Mouse (Mus musculus): ENCODE results near the gene Babam2. TPM values are rescaled to one million over a fixed set of nuclear protein-coding genes. Genes with fewer than 3 reads are reported as not detected.

Gene Babam2
- total and polyA plus RNA-seq, 2 experiments from 2014 or later: 39.1 to 51.3 TPM

DNA sequence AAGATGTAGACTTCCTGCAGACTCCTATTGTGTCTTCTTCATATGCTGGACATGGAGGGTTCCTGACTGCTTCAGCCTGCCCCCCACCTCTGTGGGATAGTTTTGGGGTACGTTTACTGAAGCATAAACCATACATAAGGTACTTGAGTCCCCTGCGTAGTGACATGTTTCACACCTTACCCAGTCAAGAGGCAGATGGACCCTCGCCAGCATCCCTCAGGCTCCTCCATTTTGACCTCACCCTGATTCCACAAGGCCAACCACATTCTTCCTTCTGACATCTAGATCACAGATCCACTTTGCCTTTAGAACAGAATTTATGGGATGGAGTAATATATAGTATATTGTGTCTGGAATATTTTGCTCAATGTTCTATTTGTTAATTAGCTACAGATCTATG is 429.7 kb downstream of the Babam2 start:
- DNase-seq (ENCODE audit: low spot score) (no peak), ATAC-seq (ENCODE audit: insufficient read depth, low read depth) (no peak)
- Histone ChIP-seq H3K4me3 (ENCODE audit: low read depth, low read length) (no peak overlapping the region), H3K9ac (replicated peaks; ENCODE audit: low read depth, low read length) (no peak overlapping the region), H3K4me1 (ENCODE audit: control insufficient read depth, insufficient read depth) (no peaks in the 10 kb centered on the region), H3K9me3 (replicated peaks; ENCODE audit: control insufficient read depth, low read length) (no peaks in the 10 kb centered on the region), H3K36me3 (replicated peaks; ENCODE audit: control insufficient read depth, insufficient read depth, low read length) (no peaks in the 10 kb centered on the region), H3K27ac (ENCODE audit: low read depth) (no peak overlapping the region), H3K27me3 (ENCODE audit: control insufficient read depth, insufficient read depth, low read length) (no peaks in the 10 kb centered on the region), H3K4me2 (ENCODE audit: low read depth, low read length) (no peak overlapping the region)
- TF ChIP-seq EP300 (IDR thresholded peaks at IDR 0.05; ENCODE audit: low read depth) (no peak), CTCF (IDR thresholded peaks at IDR 0.05; ENCODE audit: low read depth) (no peak)
- 80% methylated on average over 3 of the region's 3 CpGs for WGBS

DNA sequence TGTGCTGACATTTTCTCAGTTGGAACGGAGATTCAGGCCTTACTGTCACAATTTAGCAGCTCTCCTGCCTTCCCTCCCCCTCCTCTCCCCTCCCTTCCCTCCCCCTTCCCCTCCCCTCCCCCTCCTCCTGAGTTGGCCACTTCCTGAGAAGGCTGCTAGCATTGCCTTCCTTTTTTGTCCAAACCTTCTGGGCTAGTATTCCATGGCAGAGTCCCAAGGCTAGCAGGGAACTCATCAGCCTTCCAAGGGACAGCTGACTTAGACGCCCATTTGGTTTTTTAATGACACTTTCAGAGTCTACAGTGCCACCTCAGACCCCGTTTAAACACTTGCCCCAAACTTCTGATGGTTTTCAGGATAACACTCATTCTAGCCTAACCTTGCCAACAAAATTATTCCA is 430.4 kb downstream of the Babam2 start:
- DNase-seq (ENCODE audit: low spot score): no peak
- WGBS: 55% methylated on average over 3 of the region's 3 CpGs
- H3K4me1 ChIP-seq (ENCODE audit: control insufficient read depth, insufficient read depth): no peaks in the 10 kb centered on the region
- no peaks in the 10 kb centered on the region for H3K27me3 ChIP-seq (ENCODE audit: control insufficient read depth, insufficient read depth, low read length)
- H3K9ac ChIP-seq (replicated peaks; ENCODE audit: low read depth, low read length): no peak overlapping the region
- no peak for ATAC-seq (ENCODE audit: insufficient read depth, low read depth)
- no peak overlapping the region for H3K4me3 ChIP-seq (ENCODE audit: low read depth, low read length)
- H3K9me3 ChIP-seq (replicated peaks; ENCODE audit: control insufficient read depth, low read length): no peaks in the 10 kb centered on the region
- no peak overlapping the region for H3K27ac ChIP-seq (ENCODE audit: low read depth)
- H3K36me3 ChIP-seq (replicated peaks; ENCODE audit: control insufficient read depth, insufficient read depth, low read length): no peaks in the 10 kb centered on the region
- no peak overlapping the region for H3K4me2 ChIP-seq (ENCODE audit: low read depth, low read length)
- TF ChIP-seq EP300 (IDR thresholded peaks at IDR 0.05; ENCODE audit: low read depth) (no peak), CTCF (IDR thresholded peaks at IDR 0.05; ENCODE audit: low read depth) (no peak)

DNA sequence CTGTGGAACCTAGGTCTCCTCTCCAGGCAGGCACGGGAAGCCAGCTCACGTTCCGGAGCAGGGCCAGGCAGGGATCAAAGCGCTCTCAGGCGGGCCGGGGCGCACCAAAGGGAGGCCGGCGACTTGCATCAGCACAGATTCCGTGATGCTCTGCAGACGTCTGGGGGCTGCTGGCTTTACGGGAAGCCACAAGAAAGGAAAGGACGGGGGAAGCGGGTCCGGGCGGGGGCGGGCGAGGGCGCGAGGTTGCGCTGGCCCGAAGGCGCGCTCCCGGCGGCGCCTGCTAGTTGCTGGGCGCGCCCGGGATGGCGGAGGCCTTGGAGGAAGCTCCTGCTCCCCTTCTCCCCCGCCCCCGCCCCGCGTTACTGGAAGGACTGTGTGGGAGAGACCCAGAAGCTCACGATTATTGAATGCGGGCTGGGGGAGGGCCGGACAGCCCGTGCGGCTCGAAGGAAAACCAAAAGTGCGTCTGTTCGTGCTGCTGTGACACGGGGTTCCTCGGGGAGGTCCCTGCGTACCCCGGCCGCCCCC is 435.6 kb downstream of the Babam2 start:
- Histone ChIP-seq H3K36me3 (replicated peaks; ENCODE audit: control insufficient read depth, insufficient read depth, low read length) (no peaks in the 10 kb centered on the region), H3K27me3 (ENCODE audit: control insufficient read depth, insufficient read depth, low read length) (no peaks in the 10 kb centered on the region), H3K4me1 (ENCODE audit: control insufficient read depth, insufficient read depth) (0 out of 2 replicates have a peak, but pooled peaks cover 4% of the 10 kb centered on the region), H3K27ac (ENCODE audit: low read depth) (peak overlapping the region; percentile 98), H3K4me2 (ENCODE audit: low read depth, low read length) (peak overlapping the region; percentile 85), H3K9ac (replicated peaks; ENCODE audit: low read depth, low read length) (peak overlapping the region; percentile 75), H3K4me3 (ENCODE audit: low read depth, low read length) (peak overlapping the region; percentile 89), H3K9me3 (replicated peaks; ENCODE audit: control insufficient read depth, low read length) (no peaks in the 10 kb centered on the region)
- ATAC-seq (ENCODE audit: insufficient read depth, low read depth) (peak; percentile 9; the same call in 1 of the 2 replicates), DNase-seq (ENCODE audit: low spot score) (peak; percentile 71)
- under 1% methylated on average over 43 of the region's 48 CpGs for WGBS
- TF ChIP-seq CTCF (IDR thresholded peaks at IDR 0.05; ENCODE audit: low read depth): no peak
- TF ChIP-seq EP300 (IDR thresholded peaks at IDR 0.05; ENCODE audit: low read depth): 0 out of 2 replicates have a peak, but pooled peaks have one; percentile 23

DNA sequence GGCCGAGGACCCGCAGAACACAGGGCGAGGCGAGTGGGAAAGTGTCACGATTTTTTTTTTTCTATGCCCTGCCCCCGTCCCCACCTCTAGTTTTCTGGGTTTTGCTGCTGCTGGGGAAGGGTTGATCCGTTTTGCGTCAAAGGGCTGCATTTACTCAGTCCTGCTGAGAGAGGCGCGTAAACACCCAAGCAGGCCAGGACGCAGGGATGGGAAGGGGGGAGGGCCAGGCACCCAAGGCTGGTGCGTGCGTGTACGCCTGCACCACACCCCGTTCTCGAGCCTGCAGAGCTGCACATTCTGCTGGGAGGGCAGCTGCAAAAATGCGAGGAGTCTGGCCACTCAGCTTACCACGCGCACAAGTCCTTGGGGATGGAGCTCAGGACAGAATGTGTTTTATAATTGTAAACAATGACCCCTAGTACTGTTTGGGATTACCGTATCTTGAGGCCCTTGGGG is 436.1 kb downstream of the Babam2 start:
- no peaks in the 10 kb centered on the region for H3K27me3 ChIP-seq (ENCODE audit: control insufficient read depth, insufficient read depth, low read length)

DNA sequence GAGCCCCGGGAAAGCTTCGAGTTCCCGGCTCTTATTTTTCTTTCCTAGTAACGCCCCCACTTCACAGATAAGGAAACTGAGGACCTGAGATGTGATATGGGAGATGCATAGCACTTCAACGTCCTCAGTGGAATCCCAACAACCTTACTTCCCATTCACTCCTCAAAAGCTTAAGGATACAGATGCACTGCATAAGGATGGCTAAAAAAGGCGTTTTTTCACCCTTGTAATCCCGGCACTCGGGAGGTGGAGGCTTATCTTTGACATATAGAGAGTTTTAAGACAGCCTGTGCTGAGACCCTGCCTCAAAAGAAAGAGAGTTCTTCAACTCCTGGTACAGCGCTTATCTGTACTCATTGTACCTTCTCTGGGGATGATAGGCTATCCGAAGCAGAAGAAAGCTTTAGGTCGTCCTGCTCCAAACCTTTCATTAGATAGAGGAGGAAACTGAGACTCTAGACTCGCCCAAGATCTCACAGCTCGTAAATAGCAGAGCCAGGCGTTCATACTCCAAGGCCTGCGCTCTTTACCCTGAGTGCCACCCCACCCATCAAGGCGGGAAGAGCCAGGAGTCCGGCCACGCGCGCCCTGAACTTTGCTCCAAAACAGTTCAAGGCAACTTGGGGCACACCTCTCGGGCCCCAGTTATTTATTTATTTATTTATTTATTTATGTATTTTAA is 436.7 kb downstream of the Babam2 start:
- no peaks in the 10 kb centered on the region for H3K27me3 ChIP-seq (ENCODE audit: control insufficient read depth, insufficient read depth, low read length)
- H3K36me3 ChIP-seq (replicated peaks; ENCODE audit: control insufficient read depth, insufficient read depth, low read length): no peaks in the 10 kb centered on the region
- H3K4me2 ChIP-seq (ENCODE audit: low read depth, low read length): peak overlapping the region; percentile 85
- no peak for TF ChIP-seq EP300 (IDR thresholded peaks at IDR 0.05; ENCODE audit: low read depth)
- TF ChIP-seq CTCF (IDR thresholded peaks at IDR 0.05; ENCODE audit: low read depth): no peak
- H3K27ac ChIP-seq (ENCODE audit: low read depth): peak overlapping the region; percentile 98
- DNase-seq (ENCODE audit: low spot score) (no peak), ATAC-seq (ENCODE audit: insufficient read depth, low read depth) (no peak)
- H3K4me3 ChIP-seq (ENCODE audit: low read depth, low read length): peak overlapping the region; percentile 89
- peak overlapping the region; percentile 75; the same call in 1 of the 2 replicates for H3K9ac ChIP-seq (replicated peaks; ENCODE audit: low read depth, low read length)
- no peaks in the 10 kb centered on the region for H3K9me3 ChIP-seq (replicated peaks; ENCODE audit: control insufficient read depth, low read length)
- peaks cover 11% of the 10 kb centered on the region for H3K4me1 ChIP-seq (ENCODE audit: control insufficient read depth, insufficient read depth)
- WGBS: 4% methylated on average over 21 of the region's 21 CpGs

More for the DNA sequence above, 436.1 kb downstream of the Babam2 start:
- Histone ChIP-seq H3K27ac (ENCODE audit: low read depth) (peak overlapping the region; percentile 98), H3K4me1 (ENCODE audit: control insufficient read depth, insufficient read depth) (peaks cover 5% of the 10 kb centered on the region; the same call in 1 of the 2 replicates), H3K9ac (replicated peaks; ENCODE audit: low read depth, low read length) (peak overlapping the region; percentile 75), H3K4me2 (ENCODE audit: low read depth, low read length) (peak overlapping the region; percentile 85), H3K9me3 (replicated peaks; ENCODE audit: control insufficient read depth, low read length) (no peaks in the 10 kb centered on the region), H3K36me3 (replicated peaks; ENCODE audit: control insufficient read depth, insufficient read depth, low read length) (no peaks in the 10 kb centered on the region), H3K4me3 (ENCODE audit: low read depth, low read length) (peak overlapping the region; percentile 89)
- WGBS: under 1% methylated on average over 20 of the region's 20 CpGs
- ATAC-seq (ENCODE audit: insufficient read depth, low read depth) (peak; percentile 21), DNase-seq (ENCODE audit: low spot score) (peak; percentile 83)
- TF ChIP-seq EP300 (IDR thresholded peaks at IDR 0.05; ENCODE audit: low read depth) (peak; percentile 42; the same call in 1 of the 2 replicates), CTCF (IDR thresholded peaks at IDR 0.05; ENCODE audit: low read depth) (no peak)

Small RNAs within 50 kb of the gene (microRNA-seq; reads per million reads assigned to microRNA genes)
- not detected for gene Mir3473e

Other genes with a start within 250 kb of the Babam2 start
- 19.4 and 19.8 TPM in 2 replicates for gene Zfp512, start 245.3 kb upstream of the Babam2 start, total RNA-seq (2014; rRNA removed; ENCODE audit: low replicate concordance)
- 21.4 and 22.1 TPM in 2 replicates for gene Zfp512, start 245.3 kb upstream of the Babam2 start, polyA plus RNA-seq (2015; fragmentation: Nextera tagmentation; extraction: Ambion mirVana)
- gene 4930548H24Rik, start 211.9 kb upstream of the Babam2 start, total RNA-seq (2014; rRNA removed; ENCODE audit: low replicate concordance): 0.04 TPM in 1 of 2 replicates, not detected in the other
- not detected in 2 replicates for gene 4930548H24Rik, start 211.9 kb upstream of the Babam2 start, polyA plus RNA-seq (2015; fragmentation: Nextera tagmentation; extraction: Ambion mirVana)
- gene Gpn1, start 202.9 kb upstream of the Babam2 start, total RNA-seq (2014; rRNA removed; ENCODE audit: low replicate concordance): 14.4 and 31.3 TPM in 2 replicates
- 27.6 and 29.1 TPM in 2 replicates for gene Gpn1, start 202.9 kb upstream of the Babam2 start, polyA plus RNA-seq (2015; fragmentation: Nextera tagmentation; extraction: Ambion mirVana)
- 7.6 and 19.9 TPM in 2 replicates for gene Slc4a1ap, start 170.7 kb upstream of the Babam2 start, total RNA-seq (2014; rRNA removed; ENCODE audit: low replicate concordance)
- 14.3 and 14.4 TPM in 2 replicates for gene Slc4a1ap, start 170.7 kb upstream of the Babam2 start, polyA plus RNA-seq (2015; fragmentation: Nextera tagmentation; extraction: Ambion mirVana)
- 21.9 and 23.7 TPM in 2 replicates for gene Supt7l, start 169.9 kb upstream of the Babam2 start, total RNA-seq (2014; rRNA removed; ENCODE audit: low replicate concordance)
- gene Supt7l, start 169.9 kb upstream of the Babam2 start, polyA plus RNA-seq (2015; fragmentation: Nextera tagmentation; extraction: Ambion mirVana): 12.1 and 13.5 TPM in 2 replicates
- gene Mrpl33, start 100.7 kb upstream of the Babam2 start, total RNA-seq (2014; rRNA removed; ENCODE audit: low replicate concordance): 272 and 275 TPM in 2 replicates
- 627 and 634 TPM in 2 replicates for gene Mrpl33, start 100.7 kb upstream of the Babam2 start, polyA plus RNA-seq (2015; fragmentation: Nextera tagmentation; extraction: Ambion mirVana)
- gene Rbks, start 57 bp upstream of the Babam2 start, total RNA-seq (2014; rRNA removed; ENCODE audit: low replicate concordance): 0.53 and 0.58 TPM in 2 replicates
- gene Rbks, start 57 bp upstream of the Babam2 start, polyA plus RNA-seq (2015; fragmentation: Nextera tagmentation; extraction: Ambion mirVana): 9.1 and 9.4 TPM in 2 replicates